Mouse (Mus musculus) Patski (cell line): Measurements from ENCODE around the gene Gm11559. TPM values are rescaled to one million over a fixed set of nuclear protein-coding genes. Genes with fewer than 3 reads are reported as not detected.

Source experiments
- ATAC-seq: fragments of 100-300 bp; one replicate; pipeline ENCODE4 v1.8.0; 2021
- CTCF ChIA-PET: fragments of 350-600 bp; sonication (Branson Sonifier 250); formaldehyde crosslinking; loops from one replicate; lab custom pipeline; 2022; ENCODE audit warnings: inconsistent platforms; lab: Charles Lee
- POLR2A ChIA-PET: fragments of 350-600 bp; sonication (Branson Sonifier 250); formaldehyde crosslinking; loops from one replicate; lab custom pipeline; 2022; ENCODE audit warnings: antibody characterized with exemption, inconsistent platforms; lab: Charles Lee
- DNase-seq: peaks from one replicate; pipeline ENCODE4 v3.0.0-alpha.2; 2011; ENCODE audit warnings: low read depth, low spot score
- H3K27me3 ChIP-seq: fragments of 371-371 bp; one replicate; pipeline ENCODE4 v1.5.1; 2021
- CTCF ChIP-seq: fragments of 100-300 bp; IDR thresholded peaks from one replicate; pipeline ENCODE4 v1.5.1; 2021
- in situ Hi-C: fragments of 300-500 bp; cut with MboI; formaldehyde crosslinking; loops from 3 replicates; pipeline ENCODE4 v1.11.1; 2018; ENCODE audit warnings: low pct_unique_long_range_greater_than_20kb, mixed read lengths
- polyA plus RNA-seq: library from polyadenylated mRNA; unstranded; gene quantifications from one replicate; pipeline ENCODE4 v1.2.3, GENCODE M21; 2021

The Gm11559 gene
- polyA plus RNA-seq, 1 experiment from 2014 or later: not detected

DNA sequence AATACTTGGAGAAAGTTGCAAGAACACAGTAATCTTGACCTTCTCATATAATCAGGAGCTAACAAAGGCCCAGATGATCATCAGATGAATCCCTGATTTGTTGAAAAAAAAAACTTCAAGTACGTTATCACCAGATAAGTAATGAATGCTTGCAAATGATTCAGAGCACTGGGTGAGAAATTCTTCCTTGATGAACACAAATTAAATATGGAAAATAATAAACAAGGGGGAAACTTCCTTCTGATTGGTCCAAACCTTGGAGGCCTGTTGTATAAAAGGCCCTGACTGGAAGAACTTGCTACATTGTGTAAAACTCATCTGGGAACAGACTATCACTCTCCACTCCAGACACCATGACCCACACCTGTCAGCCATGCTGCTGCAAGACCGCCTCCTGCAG lies 43.3 kb downstream of the Gm11559 start, which contains the start of gene Krtap31-1:
Krtap31-1 (plus strand) TSS at position 301 of the 400 bp plus-strand sequence.
- ChIA-PET POLR2A (no interaction called here), CTCF (no interaction called here)
- TF ChIP-seq CTCF: no peak
- no peak for DNase-seq
- H3K27me3 ChIP-seq: peaks cover 4% of the 10 kb centered on the region
- in situ Hi-C loops: no loop called here
- no peak for ATAC-seq

DNA sequence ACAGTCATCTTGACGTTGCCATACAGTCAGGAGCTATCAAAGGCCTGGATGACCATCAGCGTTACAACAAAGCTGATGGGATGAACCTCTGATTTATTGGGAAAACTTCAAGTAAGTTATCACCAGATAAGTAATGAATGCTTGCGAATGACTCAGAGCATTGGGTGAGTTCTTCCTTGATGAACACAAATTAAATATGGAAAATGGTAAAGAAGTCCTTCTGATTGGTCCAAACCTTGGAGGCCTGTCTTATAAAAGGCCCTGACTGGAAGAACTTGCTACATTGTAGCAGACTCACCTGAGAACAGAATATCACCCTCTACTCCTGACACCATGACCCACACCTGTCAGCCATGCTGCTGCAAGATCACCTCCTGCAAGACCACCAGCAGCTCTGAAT lies 50.2 kb downstream of the Gm11559 start, which contains the start of gene Gm11565:
Gm11565 (plus strand) TSS at position 301 of the 400 bp plus-strand sequence.
- in situ Hi-C loops: no loop called here
- ChIA-PET CTCF (no interaction called here), POLR2A (no interaction called here)
- DNase-seq: no peak
- peaks cover 42% of the 10 kb centered on the region for H3K27me3 ChIP-seq
- TF ChIP-seq CTCF: no peak
- no peak for ATAC-seq

Other genes starting within 250 kb of the Gm11559 start
- gene Krtap2-4, start 249.6 kb upstream of the Gm11559 start, polyA plus RNA-seq: not detected
- gene Gm11562, start 244.0 kb upstream of the Gm11559 start, polyA plus RNA-seq: not detected
- not detected for gene Krtap4-1, start 236.2 kb upstream of the Gm11559 start, polyA plus RNA-seq
- gene Krtap4-2, start 229.4 kb upstream of the Gm11559 start, polyA plus RNA-seq: not detected
- gene Krtap4-7, start 220.4 kb upstream of the Gm11559 start, polyA plus RNA-seq: not detected
- gene Gm11555, start 214.2 kb upstream of the Gm11559 start, polyA plus RNA-seq: not detected
- not detected for gene Gm11563, start 205.5 kb upstream of the Gm11559 start, polyA plus RNA-seq
- not detected for gene Krtap4-6, start 198.5 kb upstream of the Gm11559 start, polyA plus RNA-seq
- gene Gm14190, start 173.7 kb upstream of the Gm11559 start, polyA plus RNA-seq: not detected
- gene Gm14180, start 130.2 kb upstream of the Gm11559 start, polyA plus RNA-seq: not detected
- gene Gm11595, start 91.6 kb upstream of the Gm11559 start, polyA plus RNA-seq: not detected
- gene Krtap4-8, start 83.8 kb upstream of the Gm11559 start, polyA plus RNA-seq: 0.06 TPM
- not detected for gene Krtap4-9, start 79.3 kb upstream of the Gm11559 start, polyA plus RNA-seq
- not detected for gene Gm11596, start 71.0 kb upstream of the Gm11559 start, polyA plus RNA-seq
- gene Gm11569, start 65.5 kb upstream of the Gm11559 start, polyA plus RNA-seq: not detected
- gene Gm11554, start 60.0 kb upstream of the Gm11559 start, polyA plus RNA-seq: not detected
- not detected for gene Krtap4-13, start 54.6 kb upstream of the Gm11559 start, polyA plus RNA-seq
- not detected for gene Gm11564, start 48.8 kb upstream of the Gm11559 start, polyA plus RNA-seq
- gene 2300003K06Rik, start 26.4 kb upstream of the Gm11559 start, polyA plus RNA-seq: not detected
- not detected for gene Krtap4-16, start 12.9 kb upstream of the Gm11559 start, polyA plus RNA-seq
- not detected for gene Gm11568, start 6.6 kb upstream of the Gm11559 start, polyA plus RNA-seq
- gene Krtap9-1, start 8.9 kb downstream of the Gm11559 start, polyA plus RNA-seq: not detected
- gene Gm11567, start 14.7 kb downstream of the Gm11559 start, polyA plus RNA-seq: not detected
- not detected for gene Krtap31-1, start 43.4 kb downstream of the Gm11559 start, polyA plus RNA-seq
- gene Gm11565, start 50.3 kb downstream of the Gm11559 start, polyA plus RNA-seq: not detected
- gene Krtap31-2, start 71.8 kb downstream of the Gm11559 start, polyA plus RNA-seq: not detected
- gene Krtap9-5, start 84.0 kb downstream of the Gm11559 start, polyA plus RNA-seq: not detected
- gene Krtap29-1, start 114.6 kb downstream of the Gm11559 start, polyA plus RNA-seq: not detected
- gene Krtap16-1, start 122.1 kb downstream of the Gm11559 start, polyA plus RNA-seq: not detected
- not detected for gene Krtap17-1, start 129.5 kb downstream of the Gm11559 start, polyA plus RNA-seq
- gene Krt33a, start 151.7 kb downstream of the Gm11559 start, polyA plus RNA-seq: not detected
- gene Krt33b, start 165.4 kb downstream of the Gm11559 start, polyA plus RNA-seq: 0.18 TPM
- not detected for gene Krt34, start 177.1 kb downstream of the Gm11559 start, polyA plus RNA-seq
- gene Krt31, start 186.1 kb downstream of the Gm11559 start, polyA plus RNA-seq: not detected
- not detected for gene Krt32, start 223.8 kb downstream of the Gm11559 start, polyA plus RNA-seq
- not detected for gene Krt35, start 231.8 kb downstream of the Gm11559 start, polyA plus RNA-seq
- gene Krt36, start 241.2 kb downstream of the Gm11559 start, polyA plus RNA-seq: not detected